29 mouse cellular contexts compared by ENCODE assay signal in genomic region chr1:90834701-90835100, GRCm38 (mm10). TPM values are rescaled to one million over a fixed set of nuclear protein-coding genes. Genes with fewer than 3 reads are reported as not detected.
A peak's percentile ranks its signal among the peaks of the same experiment; 100 is the strongest.
DNase-seq lines count a peak whose midpoint lies in the region; ATAC-seq and TF ChIP-seq lines count a peak whose summit lies in the region.
"Had no signal": no experiment of that assay in that cellular context is flagged by ENCODE, and none has a peak within 500 bp of the region (broad histone marks: within the 10 kb centered on the region; RNA-seq: fewer than 3 reads in every experiment).

No protein-coding gene starts in this region.

- ATAC-seq in lung, postnatal 0 days: peak; percentile 24; the same call in 1 of the 2 replicates
- ATAC-seq in kidney, embryonic 16.5 days (ENCODE audit: low FRiP score, low TSS enrichment): no peak
- ATAC-seq: CD4-positive, CD25-positive, alpha-beta regulatory T cell, adult 4 months; forebrain, embryonic 16.5 days; hindbrain, postnatal 0 days; intestine, embryonic 16.5 days had no signal

- no peaks in the 10 kb centered on the region; the same call in 1 of the 2 replicates for H3K4me1 ChIP-seq in lung, postnatal 0 days (ENCODE audit: insufficient read depth, low read depth, low read length)
- H3K4me1 ChIP-seq in embryonic fibroblast, embryonic 13.5 days (ENCODE audit: control insufficient read depth, insufficient read depth, low read length): peaks cover 23% of the 10 kb centered on the region
- no peaks in the 10 kb centered on the region for H3K4me1 ChIP-seq in kidney, embryonic 16.5 days (ENCODE audit: insufficient read depth, low read length)
- H3K4me1 ChIP-seq: midbrain, embryonic 10.5 days had no signal

- TF ChIP-seq POLR2A in embryonic fibroblast, embryonic 13.5 days (IDR thresholded peaks at IDR 0.05; ENCODE audit: low read depth, low read length): no peak; the same call in 1 of the 2 replicates

- no peak for TF ChIP-seq CTCF in lung, postnatal 0 days (IDR thresholded peaks at IDR 0.05)
- no peak for TF ChIP-seq CTCF in embryonic fibroblast, embryonic 13.5 days (IDR thresholded peaks at IDR 0.05; ENCODE audit: borderline replicate concordance, insufficient read depth, low read length)

- no peak for DNase-seq in lung, postnatal 0 days (ENCODE audit: low spot score)
- DNase-seq in lung, postnatal 25 days (ENCODE audit: low spot score): no peak
- peak; percentile 67 for DNase-seq in Muller cell, postnatal 12 days (ENCODE audit: inconsistent ontology term)
- no peak for DNase-seq in cerebellum, adult 18-20 months
- no peak for DNase-seq in left cerebral cortex, adult 8-10 months (ENCODE audit: low spot score in 2 of 2)
- DNase-seq: adrenal gland, adult 8-10 months; cerebellum, adult 8-10 months; gastrocnemius, postnatal 14 days; heart, adult 18-20 months; heart, postnatal 10 days; kidney, adult 9 months; kidney, postnatal 25 days; lung, embryonic 14.5 days; lung, postnatal 4 days; right cerebral cortex, postnatal 14 days; spleen, adult 18-20 months; thymus, postnatal 25 days had no signal

- no peak overlapping the region for H3K4me3 ChIP-seq in lung, postnatal 0 days (ENCODE audit: low read depth, low read length)
- H3K4me3 ChIP-seq in embryonic fibroblast, embryonic 13.5 days (ENCODE audit: insufficient read depth, low read length): no peak overlapping the region
- H3K4me3 ChIP-seq in kidney, embryonic 16.5 days (ENCODE audit: low read length): no peak overlapping the region
- H3K4me3 ChIP-seq: heart, embryonic 12.5 days; layer of hippocampus, adult 2 months; limb, embryonic 13.5 days; midbrain, embryonic 10.5 days had no signal

- 70% methylated on average over 6 of the region's 6 CpGs for WGBS in lung, postnatal 0 days
- 55% methylated on average over 6 of the region's 6 CpGs for WGBS in kidney, embryonic 16.5 days

- no peaks in the 10 kb centered on the region for H3K27me3 ChIP-seq in lung, postnatal 0 days (replicated peaks; ENCODE audit: insufficient read depth, low read length)
- no peaks in the 10 kb centered on the region for H3K27me3 ChIP-seq in kidney, embryonic 16.5 days (ENCODE audit: insufficient read depth, low read length)
- H3K27me3 ChIP-seq: heart, embryonic 12.5 days; limb, embryonic 13.5 days had no signal

- no peak overlapping the region for H3K27ac ChIP-seq in lung, postnatal 0 days (ENCODE audit: low read length)
- H3K27ac ChIP-seq in embryonic fibroblast, embryonic 13.5 days (ENCODE audit: insufficient read depth, low read length): peak overlapping the region; percentile 93
- H3K27ac ChIP-seq in kidney, embryonic 16.5 days (ENCODE audit: low read length): no peak overlapping the region
- H3K27ac ChIP-seq: hindbrain, postnatal 0 days; layer of hippocampus, adult 2 months; liver, embryonic 14.5 days; midbrain, embryonic 10.5 days had no signal

- no peak overlapping the region for H3K9ac ChIP-seq in lung, postnatal 0 days (replicated peaks; ENCODE audit: low read depth)
- no peak overlapping the region for H3K9ac ChIP-seq in kidney, embryonic 16.5 days (replicated peaks; ENCODE audit: low read length)
- H3K9ac ChIP-seq: heart, embryonic 12.5 days; limb, embryonic 13.5 days; liver, embryonic 14.5 days; lung, embryonic 14.5 days had no signal

- no peak for TF ChIP-seq EP300 in lung, postnatal 0 days (IDR thresholded peaks at IDR 0.05)

- H3K9me3 ChIP-seq in lung, postnatal 0 days (ENCODE audit: low read length): no peaks in the 10 kb centered on the region
- H3K9me3 ChIP-seq in kidney, embryonic 16.5 days (ENCODE audit: low read length): no peaks in the 10 kb centered on the region
- H3K9me3 ChIP-seq: heart, embryonic 12.5 days; limb, embryonic 13.5 days; midbrain, embryonic 10.5 days had no signal

- no peak overlapping the region for H3K4me2 ChIP-seq in lung, postnatal 0 days (replicated peaks; ENCODE audit: low read depth, low read length)
- no peak overlapping the region for H3K4me2 ChIP-seq in kidney, embryonic 16.5 days (replicated peaks; ENCODE audit: low read depth, low read length)
- H3K4me2 ChIP-seq: heart, embryonic 12.5 days; limb, embryonic 13.5 days; lung, embryonic 14.5 days had no signal

- H3K36me3 ChIP-seq in lung, postnatal 0 days (ENCODE audit: insufficient read depth, low read length): no peaks in the 10 kb centered on the region
- H3K36me3 ChIP-seq in kidney, embryonic 16.5 days (ENCODE audit: insufficient read depth, low read length): no peaks in the 10 kb centered on the region
- H3K36me3 ChIP-seq: heart, embryonic 12.5 days; limb, embryonic 13.5 days; midbrain, embryonic 10.5 days had no signal

RNA-seq across cellular contexts. Expression of gene Col6a3, which starts 9.1 kb away (rescaled TPM):
- polyA plus RNA-seq in lung, postnatal 0 days (2015; fragmentation: Nextera tagmentation; extraction: Ambion mirVana): 62.4 and 62.8 TPM in 2 replicates
- 591 and 749 TPM in 2 replicates for polyA plus RNA-seq in embryonic fibroblast, embryonic 13.5 days (2011; ENCODE audit: insufficient read length, low read depth, missing spikeins)
- total RNA-seq in left cerebral cortex, adult 8-10 months (2022): 1 to 10 TPM; 5.9 to 9.2 (median 7.0) TPM
- 34.6 and 43.1 TPM in 2 replicates for polyA plus RNA-seq in kidney, embryonic 16.5 days (2015; fragmentation: Nextera tagmentation; extraction: Ambion mirVana)
- total RNA-seq: common myeloid progenitor, adult 5-6 weeks had no signal
- polyA plus RNA-seq: CD4-positive, CD25-positive, alpha-beta regulatory T cell, adult 4 months had no signal
